Mouse (Mus musculus) heart, postnatal 0 days (tissue): ENCODE results near the gene Baz1a. TPM values are rescaled to one million over a fixed set of nuclear protein-coding genes. Genes with fewer than 3 reads are reported as not detected.
A peak's percentile ranks its signal among the peaks of the same experiment; 100 is the strongest.

Experiments used
- ATAC-seq: fragments of 200-750 bp; cut with Nextera tagmentation; 2 replicates; pipeline ENCODE4 v1.8.0; 2017; ENCODE audit warnings: low read depth, moderate number of reproducible peaks, moderate library complexity; ENCODE audit not compliant: insufficient read depth
- DNase-seq: peaks from one replicate; pipeline ENCODE4 v3.0.0-alpha.2; 2016; ENCODE audit warnings: low spot score
- H3K27ac ChIP-seq: fragments of 300-500 bp; sonication (generic); 2 replicates; pipeline ENCODE4 v1.5.1; 2014; ENCODE audit warnings: low read depth, mild to moderate bottlenecking
- H3K27me3 ChIP-seq: fragments of 300-500 bp; sonication (generic); 2 replicates; pipeline ENCODE4 v1.6.1; 2014; ENCODE audit warnings: low read length, mixed read lengths; ENCODE audit not compliant: control insufficient read depth, insufficient read depth
- H3K36me3 ChIP-seq: fragments of 300-500 bp; sonication (generic); replicated peaks from 2 replicates; pipeline ENCODE4 v1.6.1; 2014; ENCODE audit warnings: low read length, mixed read lengths; ENCODE audit not compliant: control insufficient read depth, insufficient read depth
- H3K4me1 ChIP-seq: fragments of 300-500 bp; sonication (generic); 2 replicates; pipeline ENCODE4 v1.6.1; 2014; ENCODE audit warnings: antibody characterized with exemption; ENCODE audit not compliant: control insufficient read depth, insufficient read depth
- H3K4me2 ChIP-seq: fragments of 300-500 bp; sonication (generic); 2 replicates; pipeline ENCODE4 v1.6.1; 2014; ENCODE audit warnings: low read depth, mild to moderate bottlenecking, low read length, moderate library complexity
- H3K4me3 ChIP-seq: fragments of 300-500 bp; sonication (generic); 2 replicates; pipeline ENCODE4 v1.5.1; 2014; ENCODE audit warnings: low read depth, low read length
- H3K9ac ChIP-seq: fragments of 300-500 bp; sonication (generic); replicated peaks from 2 replicates; pipeline ENCODE4 v1.6.1; 2014; ENCODE audit warnings: low read depth, low read length, mixed read lengths
- H3K9me3 ChIP-seq: fragments of 300-500 bp; sonication (generic); replicated peaks from 2 replicates; pipeline ENCODE4 v1.6.1; 2016; ENCODE audit warnings: low read length; ENCODE audit not compliant: control insufficient read depth
- CTCF ChIP-seq: IDR thresholded peaks from 2 replicates; pipeline ENCODE4 v1.5.1; 2016; ENCODE audit warnings: antibody characterized with exemption, control low read depth, low read depth
- EP300 ChIP-seq: IDR thresholded peaks from 2 replicates; pipeline ENCODE4 v1.6.1; 2016; ENCODE audit warnings: antibody characterized with exemption, low read depth
- WGBS: fragments of 180-500 bp; shearing (Covaris S2); extraction: QIAGEN DNeasy Blood & Tissue Kit; methylation state at CpG from one replicate; pipeline ENCODE4 v1.1.7; 2014; 5-methylcytosine and 5-hydroxymethylcytosine counted together
- polyA plus RNA-seq: library from polyadenylated mRNA; unstranded; fragments of >200 nt; fragmentation: Nextera tagmentation; extraction: Ambion mirVana; gene quantifications from 2 replicates; pipeline ENCODE4 v1.2.1, GENCODE M21; 2015
- total RNA-seq: library from RNA; depleted of rRNA; stranded (reverse); fragments of >200 nt; gene quantifications from 2 replicates; pipeline ENCODE4 v1.2.3, GENCODE M21; 2014; ENCODE audit warnings: low replicate concordance

The Baz1a gene
- total and polyA plus RNA-seq, 2 experiments from 2014 or later: 3.5 to 8.3 TPM

DNA sequence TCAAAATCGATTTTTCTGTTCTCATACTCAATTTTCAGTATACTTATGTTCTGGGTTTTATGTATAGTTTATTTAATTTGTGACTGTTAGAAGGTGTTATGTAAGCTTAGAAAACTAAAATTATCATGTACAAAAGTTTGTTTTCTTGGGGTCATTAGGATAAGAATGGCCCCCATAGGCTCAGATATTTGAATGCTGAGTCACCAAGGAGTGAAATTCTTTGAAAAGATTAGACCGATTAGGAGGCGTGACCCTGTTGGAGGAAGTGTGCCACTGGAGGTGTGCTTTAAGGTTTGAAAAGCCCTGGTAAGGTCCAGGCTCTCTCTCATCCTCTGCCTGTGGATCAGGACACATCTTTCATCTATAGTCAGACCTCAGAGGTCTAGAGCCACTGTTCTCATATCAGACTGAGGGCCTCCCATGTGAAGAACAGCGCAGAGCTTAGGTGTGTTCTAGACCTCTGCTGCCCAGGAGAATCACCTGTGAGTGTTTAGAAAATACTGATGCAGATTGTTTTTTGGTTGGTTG, 25.8 kb downstream of the Baz1a start:
- no peaks in the 10 kb centered on the region for H3K36me3 ChIP-seq
- DNase-seq: no peak
- no peak for TF ChIP-seq EP300
- no peak for TF ChIP-seq CTCF
- no peak overlapping the region for H3K27ac ChIP-seq
- H3K4me1 ChIP-seq: no peaks in the 10 kb centered on the region; the same call in 1 of the 2 replicates
- no peaks in the 10 kb centered on the region for H3K27me3 ChIP-seq
- no peaks in the 10 kb centered on the region for H3K9me3 ChIP-seq
- no peak overlapping the region for H3K4me2 ChIP-seq
- no peak overlapping the region for H3K9ac ChIP-seq
- no peak for ATAC-seq
- 65% methylated on average over 4 of the region's 4 CpGs for WGBS
- no peak overlapping the region for H3K4me3 ChIP-seq

DNA sequence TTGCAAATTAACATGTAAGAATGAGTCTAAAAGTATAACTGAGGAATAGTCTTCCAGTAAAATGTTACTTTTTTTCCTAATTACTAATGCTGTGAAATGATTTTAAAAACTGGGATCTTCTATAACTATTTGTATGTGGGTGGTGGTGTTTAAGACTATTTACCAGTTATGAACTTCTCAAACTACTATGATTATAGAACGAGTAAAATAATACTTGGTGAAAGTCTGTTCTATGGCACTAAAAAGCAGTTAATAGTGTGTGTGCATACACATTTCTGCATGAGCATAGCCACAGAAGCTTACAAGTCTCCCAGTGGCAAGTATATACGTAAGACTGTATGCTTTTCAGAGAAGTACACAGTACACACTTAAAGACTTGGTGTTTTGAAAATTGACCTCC, 27.0 kb downstream of the Baz1a start:
- Histone ChIP-seq H3K4me2 (no peak overlapping the region), H3K9ac (no peak overlapping the region), H3K4me1 (no peaks in the 10 kb centered on the region; the same call in 1 of the 2 replicates), H3K4me3 (no peak overlapping the region), H3K36me3 (no peaks in the 10 kb centered on the region), H3K27ac (no peak overlapping the region), H3K27me3 (no peaks in the 10 kb centered on the region), H3K9me3 (no peaks in the 10 kb centered on the region)
- ATAC-seq: no peak
- TF ChIP-seq CTCF: no peak
- no peak for TF ChIP-seq EP300
- no peak for DNase-seq
- 88% methylated on average over 2 of the region's 2 CpGs for WGBS

DNA sequence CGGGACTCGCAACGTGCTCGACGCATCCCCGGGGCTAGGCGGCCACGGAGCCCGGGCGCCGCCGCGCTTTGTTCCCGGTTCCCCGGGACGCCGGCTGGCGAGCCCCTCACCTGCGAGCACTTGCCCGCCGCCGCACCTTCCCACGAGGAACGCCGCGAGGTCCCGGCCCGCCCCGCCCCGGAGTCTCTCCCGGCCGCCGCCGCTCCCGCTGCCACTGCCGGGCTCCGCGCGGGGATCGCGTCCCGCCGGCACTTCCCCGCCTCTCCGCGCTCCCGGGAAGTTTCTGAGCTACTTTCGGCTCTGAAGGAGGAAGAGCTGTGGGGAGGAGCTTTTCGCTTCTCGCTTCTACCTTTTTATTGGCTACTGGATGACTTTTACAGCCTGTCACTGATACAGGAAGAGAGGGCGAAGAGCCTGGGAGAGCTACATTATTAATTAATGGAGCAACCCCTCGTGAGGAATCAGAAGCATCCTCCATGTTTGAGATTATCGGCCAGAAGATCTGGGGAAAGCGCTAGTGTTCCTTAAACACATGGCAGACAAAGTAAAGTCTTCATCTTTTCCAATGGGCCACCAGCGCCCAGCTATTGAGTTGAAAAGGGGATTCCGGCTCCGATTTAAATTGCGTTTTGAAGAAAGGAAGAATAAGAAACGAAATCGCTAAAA, 28.0 kb downstream of the Baz1a start, which contains the start of gene Gm20403:
Gene Gm20403 (minus strand): TSS at position 478 of the 666 bp plus-strand sequence.
- H3K4me2 ChIP-seq: peak within 1 kb of the TSS; percentile 94
- peak within 1 kb of the TSS; percentile 99 for H3K4me3 ChIP-seq
- no peaks in the 10 kb centered on the region; the same call in 1 of the 2 replicates for H3K4me1 ChIP-seq
- under 1% methylated on average over 39 of the region's 60 CpGs for WGBS
- TF ChIP-seq CTCF (no peak), EP300 (no peak)
- H3K9me3 ChIP-seq: no peaks in the 10 kb centered on the region
- no peaks in the 10 kb centered on the region for H3K27me3 ChIP-seq
- peak within 1 kb of the TSS; percentile 92 for H3K27ac ChIP-seq
- peak within 1 kb of the TSS; percentile 88 for H3K9ac ChIP-seq
- no peaks in the 10 kb centered on the region for H3K36me3 ChIP-seq
- DNase-seq (peak; percentile 86), ATAC-seq (peak; percentile 67)

DNA sequence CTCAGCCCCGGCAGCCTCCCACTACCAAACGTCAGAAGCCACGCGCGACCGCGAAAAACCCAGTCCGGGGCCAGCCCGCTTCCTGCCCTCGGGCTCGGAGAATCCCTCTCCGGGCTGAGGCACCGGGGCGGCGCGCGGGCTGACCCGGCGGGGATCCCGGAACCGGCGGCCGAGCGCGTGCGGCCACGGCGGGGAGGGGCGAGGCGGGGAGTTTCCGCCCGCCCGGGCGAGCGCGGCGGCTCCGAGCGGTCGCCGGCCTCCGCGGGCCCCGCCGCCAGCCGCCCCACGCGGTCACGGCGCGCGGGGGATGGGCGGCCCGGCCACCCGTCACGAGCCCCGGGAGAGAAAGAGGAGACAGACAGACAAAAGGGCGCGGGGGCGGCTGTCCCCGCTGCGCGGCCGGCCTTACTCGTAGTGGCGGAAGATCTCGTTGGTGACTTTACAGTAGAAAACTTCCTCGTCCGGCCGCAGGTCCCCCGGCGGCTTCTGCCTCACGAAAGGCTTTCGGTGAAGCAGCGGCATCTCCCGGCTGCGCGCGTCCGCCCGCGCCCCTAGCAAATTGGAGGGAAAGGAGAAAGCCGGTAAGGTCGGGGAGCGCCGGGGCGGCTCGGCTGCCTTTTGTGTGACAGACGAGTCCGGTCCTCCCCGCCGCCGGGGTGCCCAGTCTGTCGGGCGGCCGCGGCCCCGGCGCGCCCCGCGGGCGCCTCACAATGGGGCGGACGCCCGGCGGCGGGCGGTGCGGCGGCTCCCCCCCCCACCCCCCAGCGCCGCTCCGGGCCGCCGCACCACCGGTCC, 28.7 kb downstream of the Baz1a start:
- no peaks in the 10 kb centered on the region for H3K27me3 ChIP-seq
- H3K9ac ChIP-seq: peak overlapping the region; percentile 88
- peak overlapping the region; percentile 94 for H3K4me2 ChIP-seq
- no peaks in the 10 kb centered on the region for H3K9me3 ChIP-seq
- under 1% methylated on average over 85 of the region's 117 CpGs for WGBS
- H3K4me1 ChIP-seq: no peaks in the 10 kb centered on the region; the same call in 1 of the 2 replicates
- H3K36me3 ChIP-seq: no peaks in the 10 kb centered on the region
- TF ChIP-seq EP300: no peak
- DNase-seq (peak; percentile 40), ATAC-seq (peak; percentile 58)
- peak overlapping the region; percentile 99 for H3K4me3 ChIP-seq
- H3K27ac ChIP-seq: peak overlapping the region; percentile 92

DNA sequence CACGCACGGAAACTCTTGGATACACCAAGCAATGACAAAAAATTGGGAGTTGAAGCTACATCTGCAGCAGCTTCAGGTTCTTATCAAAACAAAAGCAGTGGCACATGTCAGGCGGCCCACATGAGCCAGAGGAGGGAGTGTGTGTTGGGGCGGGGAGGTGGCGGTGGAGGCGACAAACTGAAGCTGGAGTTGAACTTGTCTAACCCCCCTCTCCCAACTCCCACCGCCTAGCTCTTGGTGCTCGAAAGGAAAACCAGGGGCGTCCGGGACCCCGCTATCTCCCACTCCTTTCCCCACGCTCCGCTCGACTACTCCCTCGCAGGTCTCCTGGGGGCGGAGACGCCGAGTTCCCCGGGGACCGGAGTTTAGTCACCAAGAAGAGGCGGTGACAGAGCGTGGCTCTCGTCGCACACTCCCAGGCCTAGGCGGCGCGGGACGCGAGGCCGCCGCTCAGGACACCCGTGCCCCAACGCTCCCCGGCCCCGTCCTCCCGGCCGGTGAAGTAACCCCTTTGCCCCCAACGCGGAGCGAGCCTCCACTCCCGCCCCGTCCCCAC, 29.4 kb downstream of the Baz1a start:
- ATAC-seq: peak; percentile 78
- Histone ChIP-seq H3K4me3 (peak overlapping the region; percentile 99), H3K27me3 (no peaks in the 10 kb centered on the region), H3K9me3 (no peaks in the 10 kb centered on the region), H3K9ac (peak overlapping the region; percentile 88), H3K36me3 (0 out of 2 replicates have a peak, but pooled peaks cover 3% of the 10 kb centered on the region), H3K4me2 (peak overlapping the region; percentile 94), H3K4me1 (no peaks in the 10 kb centered on the region; the same call in 1 of the 2 replicates), H3K27ac (peak overlapping the region; percentile 92)
- TF ChIP-seq EP300 (no peak), CTCF (no peak)
- DNase-seq: peak; percentile 59
- WGBS: under 1% methylated on average over 40 of the region's 42 CpGs
